Mouse (Mus musculus): Measurements from ENCODE around the gene Dusp22.

The Dusp22 gene

DNA sequence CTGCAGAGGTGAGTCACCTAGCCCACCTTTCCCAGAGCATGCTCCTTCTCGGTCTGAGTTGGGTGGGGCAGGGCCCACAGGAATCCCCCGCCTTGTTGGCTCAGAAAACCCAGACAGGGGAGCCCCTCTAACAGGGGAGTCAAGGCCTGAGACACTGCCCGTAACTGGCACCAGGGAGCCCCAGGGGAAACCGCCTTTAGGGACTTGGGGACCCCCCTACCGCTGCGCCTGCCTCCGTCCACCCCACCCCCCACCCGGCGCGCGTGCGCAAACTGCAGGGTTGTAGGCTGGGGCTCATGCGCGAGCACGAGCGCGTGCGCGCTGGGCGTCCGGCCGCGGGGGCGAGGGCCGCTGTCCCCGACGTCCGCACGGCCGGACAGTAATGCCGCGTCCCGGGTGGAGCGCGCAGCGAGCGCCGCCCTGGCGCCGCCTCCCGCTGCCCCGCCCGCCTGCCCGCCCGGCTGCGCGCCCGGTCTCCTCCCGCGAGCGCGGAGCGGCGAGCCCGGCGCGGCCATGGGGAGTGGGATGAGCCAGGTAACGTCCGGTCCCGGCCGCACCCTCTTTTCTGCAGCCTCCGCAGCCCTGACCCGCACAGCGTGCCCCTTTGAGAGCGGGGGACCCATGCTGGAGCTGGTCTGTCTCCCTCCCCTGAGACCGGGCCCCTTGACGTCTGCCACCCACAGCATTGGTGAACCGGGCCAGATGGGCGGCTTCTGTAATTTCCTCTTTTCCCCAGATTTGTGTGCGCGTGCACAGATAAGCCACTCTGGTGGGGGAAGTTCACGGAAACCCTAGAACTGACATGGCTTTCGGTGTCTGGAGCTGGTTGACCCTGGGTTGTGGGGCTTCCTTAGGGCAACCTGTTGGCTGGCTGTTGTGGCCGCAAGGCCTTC, at the start of gene Dusp22:
TSS of gene Dusp22 (plus strand) at position 387 of the 893 bp plus-strand sequence.
- no peak for DNase-seq (ENCODE audit: extremely low spot score, low read depth, low spot score)

DNA sequence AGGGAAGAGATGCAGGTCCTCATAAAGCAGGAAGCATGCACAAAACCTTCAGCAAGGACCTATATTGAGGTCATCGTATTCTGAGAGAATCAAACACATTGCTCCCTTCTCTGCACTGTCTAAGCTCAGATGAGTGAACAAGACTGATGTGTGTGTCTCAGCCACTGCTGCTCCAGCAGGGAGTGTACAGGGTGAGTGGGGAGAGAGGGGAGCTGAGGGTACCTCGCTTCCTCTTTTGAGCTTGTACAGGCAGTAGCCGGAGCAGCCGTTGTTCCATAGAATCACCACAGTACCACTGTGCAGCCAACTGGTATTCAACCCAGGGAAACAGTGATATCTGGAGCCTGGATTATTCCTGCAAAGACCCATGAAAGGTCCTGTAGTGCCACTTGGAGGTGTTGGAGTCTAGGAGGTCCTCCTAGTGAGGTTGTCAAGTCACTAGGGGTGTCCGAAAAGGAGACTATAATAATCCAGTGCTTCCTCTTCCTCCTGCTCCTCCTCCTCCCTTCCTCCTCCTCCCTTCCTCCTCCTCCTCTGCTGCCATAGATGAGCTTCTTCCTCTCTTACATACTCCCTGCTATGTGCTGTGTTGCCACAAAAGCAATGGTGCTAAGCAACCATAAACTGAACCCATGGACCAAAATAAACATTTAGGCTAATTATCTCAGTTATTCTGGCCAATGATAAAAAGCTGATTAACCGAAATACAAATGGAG, 47.6 kb upstream of the Dusp22 start:
- no peak for DNase-seq (ENCODE audit: extremely low spot score, low read depth, low spot score)

DNA sequence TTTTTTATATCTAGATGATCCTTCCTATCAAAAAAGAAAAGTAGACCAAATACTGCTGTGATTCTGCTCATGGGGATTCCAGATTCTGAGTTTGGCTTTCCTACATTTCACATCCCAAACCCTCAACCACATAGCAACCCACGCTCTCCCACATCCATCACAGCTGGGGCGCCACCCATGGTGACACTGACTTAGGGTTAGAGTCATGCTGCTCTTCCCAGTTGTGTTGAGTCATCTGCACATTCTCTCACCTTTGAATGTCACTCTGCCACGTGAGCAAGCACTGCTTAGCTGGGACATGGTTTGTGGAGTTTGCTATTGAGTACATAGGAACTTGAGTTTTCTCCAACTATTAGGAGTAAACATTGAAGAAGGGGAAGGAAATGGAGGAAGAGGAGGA, 40.1 kb upstream of the Dusp22 start:
- no peak for DNase-seq (ENCODE audit: extremely low spot score, low read depth, low spot score)

DNA sequence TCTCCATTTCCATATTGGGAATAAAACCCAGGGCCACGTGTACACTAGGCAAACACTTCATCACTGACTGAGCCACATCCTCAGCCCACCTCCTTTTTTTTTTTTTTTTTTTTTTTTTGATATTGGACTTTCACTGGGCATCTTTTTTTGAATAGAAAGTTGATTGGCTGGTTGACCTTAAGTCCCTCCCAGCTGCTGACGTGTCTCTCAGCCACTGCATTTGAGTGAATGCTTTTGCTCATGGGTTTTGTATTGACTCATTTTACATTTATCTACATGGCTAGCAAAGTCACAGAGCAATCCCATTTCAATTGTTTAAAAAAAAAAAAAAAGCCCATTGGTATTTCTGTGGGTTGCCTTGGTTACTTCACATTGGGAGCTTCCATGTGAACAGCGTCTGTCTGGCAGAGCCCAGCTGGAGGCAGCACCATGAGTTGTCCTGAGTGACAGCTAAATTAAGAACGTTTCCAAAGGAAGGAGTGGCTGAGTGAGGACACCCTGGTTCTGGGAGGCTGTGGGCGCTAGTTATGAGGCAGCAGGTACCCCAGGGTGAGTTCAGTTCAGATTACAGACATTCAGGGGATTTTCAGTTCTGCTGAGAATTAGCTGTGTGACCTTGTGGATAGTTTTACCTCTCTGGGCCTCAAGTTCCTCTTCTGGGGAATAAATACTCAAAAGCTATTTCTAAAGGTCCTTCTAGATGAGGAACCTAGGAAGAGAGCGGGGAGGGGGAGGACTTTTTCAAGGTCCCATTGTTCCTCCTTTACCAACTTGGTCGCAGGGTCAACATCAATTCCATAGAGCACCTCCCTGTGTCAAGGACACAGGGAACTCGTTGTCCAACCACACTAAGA, 31.4 kb upstream of the Dusp22 start:
- DNase-seq (ENCODE audit: extremely low spot score, low read depth, low spot score) = no peak

DNA sequence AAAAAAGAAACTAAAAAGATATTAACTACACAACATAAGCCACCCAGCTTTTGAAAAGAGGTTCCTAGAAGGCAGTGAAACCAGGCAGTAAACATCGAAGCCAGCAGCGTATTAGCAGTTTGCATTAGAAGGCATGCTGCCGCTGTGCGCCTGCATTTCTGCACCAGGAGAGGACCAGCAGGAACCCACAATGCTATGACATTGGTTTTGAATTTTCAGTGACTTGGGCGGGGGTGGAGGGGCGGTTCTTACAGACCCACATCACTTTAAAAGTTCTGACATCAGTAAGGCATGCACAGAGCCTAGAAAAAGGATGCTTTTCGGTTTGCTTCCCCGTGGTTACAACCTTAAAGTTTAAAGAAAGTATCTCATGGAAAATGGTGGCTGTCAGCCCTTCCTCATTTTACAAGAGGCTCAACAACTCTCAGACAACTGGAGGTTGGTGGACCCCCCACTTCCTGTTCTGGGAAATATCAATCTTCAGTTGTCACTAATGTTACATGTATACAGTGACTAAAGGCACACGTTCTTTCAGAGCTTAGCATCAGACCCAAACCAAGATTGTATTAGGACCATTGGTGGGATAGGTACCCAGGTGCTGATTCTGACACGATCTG, 29.9 kb upstream of the Dusp22 start:
- DNase-seq (ENCODE audit: extremely low spot score, low read depth, low spot score) = no peak

DNA sequence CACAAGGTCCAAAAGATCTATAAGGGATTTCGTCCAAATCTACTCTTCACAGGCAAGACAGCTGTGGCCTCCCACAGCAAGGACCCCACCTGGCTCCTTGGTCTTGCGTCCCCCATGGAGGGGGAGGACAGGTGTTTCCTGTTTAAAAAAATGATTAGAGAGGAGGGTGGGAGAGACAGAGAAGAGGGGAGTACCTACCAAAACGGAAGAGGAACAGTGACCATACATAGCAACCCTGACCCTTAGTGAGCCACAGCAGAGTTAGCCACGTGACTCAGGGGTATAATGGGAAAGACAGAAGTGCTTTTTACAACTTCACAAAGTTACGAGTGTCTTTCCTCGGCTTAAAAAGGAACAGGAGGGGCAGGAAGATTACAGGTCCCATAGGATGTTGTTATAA, 26.8 kb upstream of the Dusp22 start:
- DNase-seq (ENCODE audit: extremely low spot score, low read depth, low spot score) = no peak

DNA sequence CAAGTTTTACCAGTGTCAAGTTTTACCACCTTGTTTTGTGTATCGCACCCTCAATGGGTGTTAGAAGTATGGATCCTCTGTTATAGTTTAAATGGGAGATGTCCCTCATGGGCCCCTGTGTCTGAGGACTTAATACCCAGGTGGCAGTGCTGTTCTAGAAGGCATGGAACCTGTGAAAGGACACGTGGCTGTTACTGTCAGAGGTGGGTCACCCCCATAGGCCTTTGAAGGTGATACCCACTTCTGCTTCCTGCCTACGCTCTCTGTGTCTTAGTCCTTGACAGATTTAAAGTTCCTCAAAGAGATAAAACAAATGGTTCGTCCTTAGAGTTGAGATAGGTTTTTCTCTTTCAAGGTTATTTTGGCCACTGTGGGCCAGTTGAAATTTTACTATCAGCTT, 23.3 kb upstream of the Dusp22 start:
- no peak for DNase-seq (ENCODE audit: extremely low spot score, low read depth, low spot score)

DNA sequence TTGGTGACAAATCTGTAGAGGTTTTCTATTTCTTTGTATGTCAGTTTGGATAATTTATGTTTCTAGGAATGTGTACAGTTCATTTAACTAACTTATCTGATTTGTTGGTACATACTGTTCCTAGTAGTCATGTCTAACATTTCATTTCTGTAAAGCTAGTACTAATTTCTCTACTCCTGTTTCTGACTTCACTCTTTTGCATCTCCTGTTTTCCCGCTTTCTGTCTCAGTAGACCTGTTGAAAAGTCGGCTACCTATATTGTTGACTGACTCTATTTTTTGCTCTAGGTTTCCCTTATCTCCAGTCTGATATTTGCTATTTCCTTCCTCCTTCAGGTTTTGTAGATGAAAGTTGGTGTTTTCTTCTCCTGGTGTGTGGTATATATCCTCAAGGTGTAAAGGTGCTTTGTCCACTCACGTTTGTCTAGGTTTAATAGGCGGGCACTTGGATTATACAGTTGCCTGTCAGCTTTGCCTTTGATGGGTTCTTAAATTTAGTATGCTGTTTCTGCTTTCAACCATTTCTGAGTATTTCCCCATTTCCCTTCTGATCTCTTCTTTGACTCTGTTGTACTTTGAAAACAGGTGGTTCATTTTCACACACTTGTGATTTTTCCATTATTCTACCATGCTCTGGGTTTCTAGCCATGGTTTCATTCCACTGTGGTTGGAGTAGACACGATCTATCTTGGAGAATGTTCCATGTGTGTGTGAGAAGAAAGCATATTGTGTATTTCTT, 21.3 kb upstream of the Dusp22 start:
- DNase-seq (ENCODE audit: extremely low spot score, low read depth, low spot score) = no peak

DNA sequence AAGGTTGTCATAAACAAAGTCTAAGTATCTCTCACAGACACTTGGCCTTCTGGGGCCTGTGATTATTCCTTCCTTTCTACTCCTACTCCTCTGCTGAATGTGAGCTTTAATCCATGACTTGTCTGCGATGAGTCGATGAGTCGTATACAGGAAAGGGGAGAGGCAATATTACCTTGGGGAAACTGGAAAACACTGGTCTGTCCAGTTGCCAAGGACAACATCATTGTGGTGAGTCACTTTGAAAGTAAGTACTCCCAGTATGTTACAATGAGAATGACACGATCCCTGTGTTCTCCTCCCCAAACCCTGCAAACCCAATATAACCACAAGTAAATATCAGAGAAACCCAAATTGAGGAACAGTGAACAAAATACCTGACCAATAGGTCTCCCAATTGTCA, 17.7 kb upstream of the Dusp22 start:
- DNase-seq (ENCODE audit: extremely low spot score, low read depth, low spot score) = no peak

DNA sequence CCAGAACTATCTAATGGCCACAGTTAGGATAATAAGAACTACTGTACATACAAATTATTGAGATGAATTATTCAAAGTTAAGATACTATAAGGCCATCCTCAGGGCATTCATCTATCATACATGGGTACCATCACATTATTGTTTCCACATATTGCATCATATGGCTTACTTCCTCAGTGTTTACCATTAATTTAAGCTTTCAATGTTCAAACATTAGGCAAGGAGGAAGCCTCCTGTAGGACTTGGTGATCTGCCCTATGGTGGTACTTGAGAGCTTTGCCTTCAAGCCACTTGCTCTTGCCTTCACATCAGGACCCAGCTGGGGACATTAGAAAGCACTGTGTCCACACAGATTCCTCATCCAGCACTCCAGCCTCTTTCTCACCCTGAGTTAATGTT, 11.3 kb upstream of the Dusp22 start:
- no peak for DNase-seq (ENCODE audit: extremely low spot score, low read depth, low spot score)

DNA sequence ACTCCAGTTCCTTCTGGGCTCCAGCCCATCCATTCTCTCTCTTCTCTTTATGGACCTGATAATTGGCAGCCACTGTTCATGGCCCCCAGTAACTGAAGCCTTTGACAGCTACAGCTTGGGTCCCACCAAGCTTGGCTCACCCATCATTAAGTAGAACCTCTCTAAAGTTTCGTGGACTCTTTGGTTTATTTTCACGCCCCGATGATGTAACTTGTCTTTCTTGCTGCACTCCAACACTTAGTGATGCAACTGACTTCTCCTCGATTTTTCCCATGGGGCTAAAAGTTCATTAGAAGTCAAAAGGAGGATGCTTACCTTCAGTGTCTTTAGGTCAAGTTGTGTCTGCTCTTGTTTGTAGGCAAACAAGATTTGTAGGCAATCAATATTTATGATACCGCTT, 10.6 kb upstream of the Dusp22 start:
- no peak for DNase-seq (ENCODE audit: extremely low spot score, low read depth, low spot score)

DNA sequence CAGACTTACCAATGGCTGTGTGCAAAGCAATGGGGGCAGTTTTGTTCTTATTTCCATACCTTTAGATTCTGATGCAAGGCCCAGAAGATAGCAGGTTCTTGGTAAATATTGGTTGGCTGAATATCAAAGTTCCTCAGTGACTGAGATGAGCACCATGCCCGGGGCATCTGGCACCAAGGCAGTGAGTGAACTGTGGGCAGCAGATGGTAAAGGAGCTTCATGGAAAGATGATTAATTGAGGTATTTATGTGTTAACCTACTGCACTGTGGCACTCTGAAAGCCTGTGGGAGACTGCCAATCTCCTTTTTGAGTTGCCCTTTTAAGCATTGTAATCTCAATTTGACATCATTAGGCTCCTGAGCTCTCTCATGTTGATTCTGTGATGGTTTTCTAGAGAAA, 9.1 kb upstream of the Dusp22 start:
- DNase-seq (ENCODE audit: extremely low spot score, low read depth, low spot score) = no peak

DNA sequence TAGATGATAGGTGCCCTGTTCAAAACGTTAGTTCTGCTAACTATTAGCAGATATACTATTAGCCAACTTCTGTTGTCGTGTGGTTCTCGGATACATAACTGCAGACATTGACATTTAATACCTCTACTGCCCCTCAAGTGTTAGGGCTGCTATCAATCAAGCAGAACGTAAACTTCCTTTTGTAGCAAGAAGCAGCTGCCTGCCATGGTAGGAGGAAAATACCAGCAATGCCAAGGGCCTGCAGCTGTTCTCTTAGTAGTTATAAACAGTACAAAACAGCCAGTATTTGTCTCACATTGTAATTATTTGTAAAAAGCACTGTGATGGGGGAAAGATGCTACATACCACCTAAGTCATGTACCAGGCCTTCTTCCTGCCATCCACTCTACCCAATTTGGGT, 6.7 kb upstream of the Dusp22 start:
- no peak for DNase-seq (ENCODE audit: extremely low spot score, low read depth, low spot score)

DNA sequence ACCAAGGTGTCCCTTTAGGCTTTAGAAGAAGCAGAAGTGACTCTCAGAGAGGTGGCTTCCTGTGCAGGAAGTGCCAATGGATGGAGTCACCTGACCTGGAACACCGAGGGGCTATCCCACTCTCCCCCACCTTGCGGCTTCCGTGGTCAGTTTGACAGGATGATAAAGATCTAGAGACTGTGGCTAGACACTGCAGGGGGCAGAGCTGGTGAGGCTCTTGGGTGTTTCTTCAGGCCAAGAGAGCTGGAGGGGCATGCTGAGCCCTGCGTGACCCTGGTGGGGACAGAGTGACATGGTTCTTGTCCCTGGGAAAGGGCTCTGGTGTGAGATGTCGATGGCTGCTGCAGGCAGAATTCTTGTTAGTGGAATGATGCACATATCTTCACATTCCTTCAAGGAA, 5.3 kb upstream of the Dusp22 start:
- no peak for DNase-seq (ENCODE audit: extremely low spot score, low read depth, low spot score)

DNA sequence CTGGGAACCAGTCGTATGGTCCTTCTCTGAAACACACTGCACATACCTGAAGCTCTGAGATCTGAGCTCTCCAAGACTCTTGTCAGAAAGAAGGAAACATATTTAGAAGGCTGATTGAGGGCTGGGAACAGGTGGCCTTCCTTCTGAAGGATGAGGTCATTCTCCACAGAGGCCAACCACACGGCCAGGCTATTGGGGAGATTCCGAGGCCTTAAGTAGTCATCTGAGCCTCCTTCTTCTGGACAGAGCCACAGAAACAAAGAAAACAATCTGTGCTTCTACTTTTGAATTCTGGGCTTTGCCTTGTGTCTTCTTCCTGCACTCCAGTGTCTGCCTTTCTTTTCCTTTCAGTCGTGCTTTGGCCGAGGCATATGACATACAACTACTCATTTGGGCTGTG, 2.9 kb upstream of the Dusp22 start:
- no peak for DNase-seq (ENCODE audit: extremely low spot score, low read depth, low spot score)

DNA sequence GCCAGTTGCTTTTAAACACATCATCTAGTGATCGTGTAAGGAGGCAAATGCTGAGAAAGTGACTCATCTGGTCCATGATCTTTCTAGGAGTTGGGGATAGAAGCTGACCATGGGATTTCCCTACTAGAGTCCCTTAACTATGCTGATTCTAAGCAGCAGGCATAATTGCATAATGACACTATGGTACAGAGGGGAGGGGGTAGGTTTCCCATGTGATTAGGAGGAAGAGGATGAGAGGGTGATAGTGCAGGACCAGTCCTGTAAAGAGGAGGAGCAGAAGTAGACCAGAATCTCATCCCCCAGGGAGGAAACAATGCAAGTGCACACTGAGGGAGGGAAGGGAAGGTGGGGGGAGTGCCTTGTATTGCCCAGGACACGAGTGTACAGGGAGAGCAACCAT, 2.0 kb upstream of the Dusp22 start:
- no peak for DNase-seq (ENCODE audit: extremely low spot score, low read depth, low spot score)

DNA sequence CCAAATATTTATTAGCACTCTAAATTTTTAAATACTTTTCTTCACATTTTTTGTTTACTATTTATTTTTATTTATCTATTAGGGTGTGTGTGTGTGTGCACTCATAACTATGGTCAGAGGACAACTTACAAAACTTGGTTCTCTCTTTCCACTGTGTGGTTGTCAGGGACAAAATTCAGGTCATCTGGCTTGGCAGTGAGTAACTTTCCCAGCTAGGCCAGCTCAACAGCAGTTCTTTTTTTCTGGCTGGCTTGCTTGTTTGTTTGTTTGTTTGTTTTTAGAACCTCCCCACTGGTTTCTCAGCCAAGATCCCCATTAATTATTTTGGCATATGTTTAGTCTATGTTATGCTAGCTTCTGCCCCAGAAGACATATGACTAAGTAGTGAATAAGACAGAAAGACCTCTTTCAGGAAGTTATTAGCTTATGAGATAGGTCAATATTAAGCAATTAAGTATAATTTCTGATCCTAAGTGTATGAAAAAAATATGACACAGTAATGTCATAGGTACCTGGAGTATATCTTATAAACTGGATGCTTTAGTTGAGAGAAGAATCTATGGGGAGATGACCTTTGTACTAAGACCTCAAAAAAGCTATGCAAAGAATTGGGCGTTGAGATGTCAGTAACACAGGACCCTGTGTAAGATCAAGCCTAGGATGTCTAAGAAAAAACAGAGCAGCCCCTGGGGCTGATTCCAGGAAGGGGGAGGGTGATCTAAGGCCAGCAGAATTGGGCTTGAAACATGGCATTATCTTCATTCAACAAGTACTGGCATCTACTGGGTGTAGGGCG, 1.4 kb upstream of the Dusp22 start:
- DNase-seq (ENCODE audit: extremely low spot score, low read depth, low spot score) = no peak

DNA sequence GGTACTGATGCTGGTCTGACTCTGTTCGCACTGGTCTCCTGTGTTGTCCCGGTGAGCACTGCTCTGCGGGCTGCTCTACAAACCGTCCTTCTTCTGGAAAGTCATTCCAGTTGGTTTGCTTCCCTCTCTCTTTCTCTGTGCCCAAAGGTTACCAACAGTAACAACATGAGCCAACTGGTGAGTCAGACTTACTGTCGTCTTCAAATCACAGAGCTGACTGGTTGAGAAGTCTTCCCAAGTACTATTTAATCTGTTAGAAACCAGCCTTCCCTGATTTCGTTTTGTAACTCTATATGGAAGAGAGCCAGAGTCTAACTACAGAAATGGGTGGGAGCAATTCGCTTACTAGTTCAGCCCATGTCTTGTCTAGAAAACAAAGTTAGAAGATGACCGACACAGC, 5.5 kb downstream of the Dusp22 start:
- DNase-seq (ENCODE audit: extremely low spot score, low read depth, low spot score) = no peak

DNA sequence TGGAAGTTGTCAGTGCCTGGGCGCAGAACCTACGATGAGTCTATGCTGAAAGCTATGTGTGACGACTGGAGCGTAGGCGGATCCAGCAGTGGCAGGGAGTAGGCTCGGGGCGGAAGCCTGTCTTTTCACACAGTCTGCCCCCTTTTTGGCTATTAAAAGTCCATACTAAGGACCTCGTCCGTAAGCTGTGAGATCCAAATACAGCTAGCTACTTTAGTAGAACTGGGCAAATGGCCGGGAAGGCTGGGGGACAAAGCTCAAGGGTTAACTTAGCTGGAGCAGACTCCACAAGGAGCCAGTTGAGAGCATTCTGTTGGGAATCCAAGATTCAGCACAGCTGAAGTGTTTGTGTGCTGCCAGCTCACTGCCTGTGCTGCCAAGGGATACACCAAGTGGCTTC, 6.7 kb downstream of the Dusp22 start:
- no peak for DNase-seq (ENCODE audit: extremely low spot score, low read depth, low spot score)

DNA sequence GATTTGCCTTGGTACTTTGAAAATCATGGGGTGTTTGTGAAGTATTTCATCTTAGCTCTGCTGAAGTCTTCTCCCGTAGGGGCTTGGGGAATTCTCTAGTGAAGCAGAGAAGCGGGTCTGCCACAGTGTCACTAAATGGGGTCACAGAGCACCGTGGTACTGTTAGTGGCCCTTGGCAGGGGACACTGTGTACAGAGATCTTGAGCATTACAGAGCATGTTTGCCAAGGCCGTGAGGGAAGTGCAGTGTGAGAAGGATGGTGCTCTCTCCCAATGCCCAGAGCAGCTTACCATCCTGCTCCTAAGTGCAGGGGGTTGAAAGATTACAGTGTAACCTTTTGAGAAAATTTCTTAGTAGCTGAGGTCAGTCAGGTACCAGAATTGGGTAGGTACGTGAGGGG, 8.5 kb downstream of the Dusp22 start:
- no peak for DNase-seq (ENCODE audit: extremely low spot score, low read depth, low spot score)

Data from hindlimb bud, embryonic 11.5 days (tissue).